Mouse (Mus musculus) cerebellum, adult 18-20 months (tissue): ENCODE measurements at regions not wholly inside any gene's neighbourhood (a gene's known extent, or its start where the extent isn't known, plus 50 kb on each side); places are given as distances from the start of the nearest gene placed in this dataset.

ENCODE experiments used
- DNase-seq, 2 experiments: peaks; one replicate each; pipeline ENCODE4 v3.0.0; 2021

- peak in 1 of 2 experiments; percentile 3 for DNase-seq
Observed at GRCm38 (mm10) chr17:4726331-4726741, 267.8 kb upstream of the Arid1b start.

GRCm38 (mm10) chr17:4734412-4734881, 259.7 kb upstream of the Arid1b start:
- DNase-seq = no peak

GRCm38 (mm10) chr17:4735185-4735584, 258.9 kb upstream of the Arid1b start:
- DNase-seq = no peak

- DNase-seq = no peak
Observed at GRCm38 (mm10) chr17:4736689-4737088, 257.4 kb upstream of the Arid1b start.

GRCm38 (mm10) chr17:4738717-4739485, 255.2 kb upstream of the Arid1b start:
- DNase-seq = no peak

- DNase-seq = peak; percentile 13 to 27
Observed at GRCm38 (mm10) chr17:4740784-4741183, 253.3 kb upstream of the Arid1b start.

- no peak for DNase-seq
Observed at GRCm38 (mm10) chr17:4742314-4742713, 251.8 kb upstream of the Arid1b start.

GRCm38 (mm10) chr17:4762956-4763355, 231.2 kb upstream of the Arid1b start:
- no peak for DNase-seq

- DNase-seq = no peak
Observed at GRCm38 (mm10) chr17:4765723-4766122, 228.4 kb upstream of the Arid1b start.

GRCm38 (mm10) chr17:4767947-4768522, 226.1 kb upstream of the Arid1b start:
- DNase-seq = no peak

- no peak for DNase-seq
Observed at GRCm38 (mm10) chr17:4769284-4769683, 224.8 kb upstream of the Arid1b start.

GRCm38 (mm10) chr17:4770052-4770451, 224.1 kb upstream of the Arid1b start:
- DNase-seq = no peak

GRCm38 (mm10) chr17:4778161-4778560, 216.0 kb upstream of the Arid1b start:
- DNase-seq = peak; percentile 68 to 87

GRCm38 (mm10) chr17:4779017-4779416, 215.1 kb upstream of the Arid1b start:
- no peak for DNase-seq

GRCm38 (mm10) chr17:4781586-4781985, 212.5 kb upstream of the Arid1b start:
- DNase-seq = no peak

GRCm38 (mm10) chr17:4784296-4784695, 209.8 kb upstream of the Arid1b start:
- DNase-seq = no peak

GRCm38 (mm10) chr17:4785281-4785839, 208.8 kb upstream of the Arid1b start:
- no peak for DNase-seq

- no peak for DNase-seq
Observed at GRCm38 (mm10) chr17:4786524-4786923, 207.6 kb upstream of the Arid1b start.

GRCm38 (mm10) chr17:4791873-4792272, 202.3 kb upstream of the Arid1b start:
- no peak for DNase-seq

GRCm38 (mm10) chr17:4796241-4796640, 197.9 kb upstream of the Arid1b start:
- DNase-seq = no peak

- no peak for DNase-seq
Observed at GRCm38 (mm10) chr17:4804013-4804412, 190.1 kb upstream of the Arid1b start.

GRCm38 (mm10) chr17:4806051-4806450, 188.1 kb upstream of the Arid1b start:
- DNase-seq = no peak

GRCm38 (mm10) chr17:4808926-4809325, 185.2 kb upstream of the Arid1b start:
- DNase-seq = no peak

- no peak for DNase-seq
Observed at GRCm38 (mm10) chr17:4813232-4813631, 180.9 kb upstream of the Arid1b start.
